Mouse (Mus musculus) inflammation-experienced regulatory T-cells, adult 6 months (primary cell): ENCODE data around the gene Atf4. TPM values are rescaled to one million over a fixed set of nuclear protein-coding genes. Genes with fewer than 3 reads are reported as not detected.

ENCODE experiments used
- ATAC-seq: one replicate; pipeline ENCODE4 v1.8.0; 2017
- polyA plus RNA-seq, 3 experiments: library from polyadenylated mRNA; unstranded; fragments of 100-300 nt; shearing (Covaris generic); gene quantifications; one replicate each; pipeline ENCODE4 v1.2.1; 2017

Atf4 gene
- polyA plus RNA-seq, 3 experiments from 2014 or later, result 78.7 to 96.6 (median 84.8) TPM

- ATAC-seq, result no peak
Observed at GRCm38 (mm10) chr15:80288036-80288435, 33.1 kb downstream of the Atf4 start.

GRCm38 (mm10) chr15:80289436-80289835, 34.5 kb downstream of the Atf4 start:
- peak; percentile 25 for ATAC-seq

DNA sequence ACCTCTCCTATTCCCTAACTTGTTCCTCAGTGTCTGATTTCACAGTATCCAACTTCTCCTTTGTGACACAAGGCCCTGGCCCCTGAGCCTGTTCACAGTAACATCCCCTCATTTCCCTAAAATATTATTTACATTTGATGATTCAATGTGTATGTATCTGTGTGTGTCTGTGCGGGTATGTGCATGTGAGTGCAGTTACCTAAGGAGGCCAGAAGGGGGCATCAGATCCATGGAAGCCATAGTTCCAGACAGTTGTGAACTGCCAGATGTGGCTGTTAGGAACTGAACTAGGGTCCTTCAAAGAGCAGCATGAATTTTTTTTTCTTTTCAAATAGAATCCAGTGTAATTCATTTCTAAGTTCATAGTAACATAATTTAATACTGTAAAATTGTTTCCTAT, 42.2 kb downstream of the Atf4 start:
- ATAC-seq, result no peak

DNA sequence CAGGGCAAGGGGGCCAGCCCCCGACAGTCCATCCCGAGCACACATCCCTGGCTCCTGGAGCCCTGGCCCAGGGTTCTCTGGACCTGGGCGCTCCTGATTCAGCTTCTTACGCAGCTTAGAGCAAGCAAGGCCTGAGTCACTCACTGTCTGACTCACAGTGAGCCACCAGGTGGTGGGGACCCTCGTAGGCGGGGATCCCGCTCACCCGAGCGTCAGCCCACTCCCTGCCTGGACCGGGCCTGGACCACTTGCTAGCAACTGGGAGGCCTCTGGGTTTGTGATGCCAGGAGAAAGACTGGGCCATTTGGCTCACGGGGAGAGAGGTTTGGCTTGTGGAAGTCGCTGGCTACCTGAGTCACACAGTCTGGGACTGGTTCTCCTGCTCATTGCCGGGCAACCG, 48.8 kb downstream of the Atf4 start:
- ATAC-seq, result no peak

GRCm38 (mm10) chr15:80304188-80304587, 49.2 kb downstream of the Atf4 start:
- ATAC-seq, result no peak

GRCm38 (mm10) chr15:80306146-80306545, 51.2 kb downstream of the Atf4 start:
- ATAC-seq, result no peak

Other genes with a start within 250 kb of the Atf4 start
- gene Pdgfb, start 240.2 kb upstream of the Atf4 start, polyA plus RNA-seq, result 1 to 10 TPM; 1.4 to 2.1 (median 2.1) TPM
- gene Syngr1, start 163.8 kb upstream of the Atf4 start, polyA plus RNA-seq, result 1 to 10 TPM in 1 of 3 experiments, under 1 TPM in 1, not detected in 1; 0.77 to 1.7 TPM
- gene Rpl3, start 163.3 kb upstream of the Atf4 start, polyA plus RNA-seq, result 1,000 to 10,000 TPM; 2,844 to 4,969 (median 3,861) TPM
- gene Tab1, start 122.1 kb upstream of the Atf4 start, polyA plus RNA-seq, result 10 to 100 TPM; 12.2 to 15.9 (median 12.3) TPM
- not detected for gene Mgat3, start 81.5 kb upstream of the Atf4 start, polyA plus RNA-seq
- 10 to 100 TPM; 29.1 to 39.4 (median 34.2) TPM for gene Mief1, start 21.2 kb upstream of the Atf4 start, polyA plus RNA-seq
- gene AC140267.1, start 19.3 kb upstream of the Atf4 start, polyA plus RNA-seq, result 10 to 100 TPM in 1 of 3 experiments, not detected in 2; 10.7 TPM
- 10 to 100 TPM; 19.9 to 24.4 (median 21.7) TPM for gene Rps19bp1, start 9.1 kb downstream of the Atf4 start, polyA plus RNA-seq
- under 1 TPM in 1 of 3 experiments, not detected in 2; 0.04 TPM for gene Cacna1i, start 32.1 kb downstream of the Atf4 start, polyA plus RNA-seq